Mouse (Mus musculus): ENCODE data around the gene Rer1. TPM values are rescaled to one million over a fixed set of nuclear protein-coding genes. Genes with fewer than 3 reads are reported as not detected.

Rer1 gene
- polyA plus RNA-seq, 1 experiment = 82.5 TPM

GRCm38 (mm10) chr4:155066834-155067522 is 19.2 kb downstream of the Rer1 start, which contains the start of gene Pex10:
TSS of gene Pex10 (plus strand) at chr4:155067016.
- Histone ChIP-seq H3K9me3 (replicated peaks; ENCODE audit: control insufficient read depth, insufficient read depth, low read length, poor library complexity, severe bottlenecking) (no peaks in the 10 kb centered on the region), H3K27ac (ENCODE audit: insufficient read depth, low read length) (no peak within 1 kb of the TSS), H3K27me3 (ENCODE audit: control insufficient read depth, insufficient read depth, low read length, poor library complexity, severe bottlenecking) (no peaks in the 10 kb centered on the region), H3K4me1 (ENCODE audit: control insufficient read depth, insufficient read depth, low read length) (peaks cover 2% of the 10 kb centered on the region), H3K36me3 (ENCODE audit: control insufficient read depth, insufficient read depth, low read length, poor library complexity, severe bottlenecking) (peaks cover 21% of the 10 kb centered on the region), H3K4me3 (ENCODE audit: low read depth, low read length) (peak within 1 kb of the TSS; percentile 72), H3K9ac (ENCODE audit: low read depth, poor library complexity, severe bottlenecking) (peak within 1 kb of the TSS; percentile 67)
- no peak for TF ChIP-seq POLR2A (IDR thresholded peaks at IDR 0.05; ENCODE audit: insufficient read depth, low read length)
- no peak for TF ChIP-seq CTCF (IDR thresholded peaks at IDR 0.05; ENCODE audit: low read depth, low read length)
- no peak for TF ChIP-seq EP300 (IDR thresholded peaks at IDR 0.05; ENCODE audit: insufficient read depth, low read depth, low read length)

DNA sequence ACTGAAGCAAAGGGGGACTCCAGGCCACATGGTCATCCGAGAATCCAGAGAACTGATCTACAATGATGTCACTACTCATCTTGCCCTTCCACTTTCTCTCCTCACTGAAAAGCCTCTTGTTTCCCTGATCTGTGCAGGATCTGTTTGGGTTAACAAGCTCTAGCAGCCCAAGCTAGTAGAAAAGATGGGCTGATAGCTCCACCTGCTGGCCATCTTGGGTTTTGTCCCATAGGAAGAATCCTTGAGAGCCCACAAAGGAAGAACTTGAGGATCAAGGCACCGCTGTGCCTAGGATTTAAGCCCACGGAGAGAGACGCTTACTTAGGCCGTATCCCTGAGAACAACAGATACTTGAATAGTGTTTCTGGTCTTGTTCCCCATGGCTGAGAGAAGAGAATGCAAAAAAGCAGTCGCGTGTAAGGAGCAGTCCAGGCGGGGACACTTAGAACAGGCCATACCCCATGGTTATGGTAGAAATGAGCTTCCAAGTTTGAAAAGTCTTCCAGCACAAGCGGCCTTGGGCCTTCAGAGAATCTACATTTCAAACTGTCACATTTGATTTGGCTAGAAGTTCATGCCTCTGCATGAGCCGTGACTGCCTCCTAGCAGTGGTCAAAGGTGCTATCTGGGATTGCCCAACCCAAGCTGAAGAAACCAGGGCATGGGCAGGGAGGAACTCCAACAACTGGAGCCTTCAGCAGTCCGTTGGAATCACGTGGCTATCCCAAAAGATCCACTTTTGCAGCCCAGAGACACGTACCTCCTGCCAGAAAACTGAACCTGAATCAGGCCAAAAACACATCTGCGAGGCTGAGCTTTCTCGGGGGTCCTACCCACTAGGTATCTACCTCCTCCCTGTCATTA is 20.0 kb downstream of the Rer1 start:
- peaks cover 2% of the 10 kb centered on the region for H3K4me1 ChIP-seq (ENCODE audit: control insufficient read depth, insufficient read depth, low read length)
- peak; percentile 27 for TF ChIP-seq CTCF (IDR thresholded peaks at IDR 0.05; ENCODE audit: low read depth, low read length)
- TF ChIP-seq EP300 (IDR thresholded peaks at IDR 0.05; ENCODE audit: insufficient read depth, low read depth, low read length) = no peak
- no peaks in the 10 kb centered on the region for H3K9me3 ChIP-seq (replicated peaks; ENCODE audit: control insufficient read depth, insufficient read depth, low read length, poor library complexity, severe bottlenecking)
- no peak overlapping the region for H3K9ac ChIP-seq (ENCODE audit: low read depth, poor library complexity, severe bottlenecking)
- peak overlapping the region; percentile 60 for H3K4me3 ChIP-seq (ENCODE audit: low read depth, low read length)
- no peak overlapping the region for H3K27ac ChIP-seq (ENCODE audit: insufficient read depth, low read length)
- peaks cover 13% of the 10 kb centered on the region for H3K36me3 ChIP-seq (ENCODE audit: control insufficient read depth, insufficient read depth, low read length, poor library complexity, severe bottlenecking)
- no peaks in the 10 kb centered on the region for H3K27me3 ChIP-seq (ENCODE audit: control insufficient read depth, insufficient read depth, low read length, poor library complexity, severe bottlenecking)

DNA sequence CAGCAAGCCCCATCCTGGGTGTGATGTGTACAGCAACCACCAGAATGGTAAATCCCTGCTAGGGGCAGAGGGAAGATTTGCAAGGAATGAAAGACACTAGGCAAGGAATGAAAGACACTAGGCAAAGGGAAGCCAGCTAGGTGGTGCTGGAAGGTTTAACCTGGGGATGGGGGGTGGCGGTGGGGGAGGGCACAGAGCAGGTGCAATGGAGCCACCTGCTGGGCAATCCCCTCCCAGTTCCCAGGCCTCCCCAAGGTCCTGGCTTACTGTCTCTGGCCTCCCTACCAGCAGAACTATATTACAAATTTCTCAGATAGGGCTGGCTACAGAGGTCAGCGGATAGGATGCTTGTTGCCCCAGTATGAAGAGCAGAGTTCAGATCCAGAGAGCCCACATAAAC is 21.7 kb downstream of the Rer1 start:
- TF ChIP-seq EP300 (IDR thresholded peaks at IDR 0.05; ENCODE audit: insufficient read depth, low read depth, low read length) = no peak
- peak; percentile 52 for TF ChIP-seq CTCF (IDR thresholded peaks at IDR 0.05; ENCODE audit: low read depth, low read length)
- Histone ChIP-seq H3K27ac (ENCODE audit: insufficient read depth, low read length) (0 out of 2 replicates have a peak overlapping the region, but pooled peaks have one; percentile 17), H3K4me1 (ENCODE audit: control insufficient read depth, insufficient read depth, low read length) (peaks cover 2% of the 10 kb centered on the region), H3K9me3 (replicated peaks; ENCODE audit: control insufficient read depth, insufficient read depth, low read length, poor library complexity, severe bottlenecking) (no peaks in the 10 kb centered on the region), H3K4me3 (ENCODE audit: low read depth, low read length) (no peak overlapping the region), H3K36me3 (ENCODE audit: control insufficient read depth, insufficient read depth, low read length, poor library complexity, severe bottlenecking) (no peaks in the 10 kb centered on the region), H3K9ac (ENCODE audit: low read depth, poor library complexity, severe bottlenecking) (no peak overlapping the region), H3K27me3 (ENCODE audit: control insufficient read depth, insufficient read depth, low read length, poor library complexity, severe bottlenecking) (no peaks in the 10 kb centered on the region)

DNA sequence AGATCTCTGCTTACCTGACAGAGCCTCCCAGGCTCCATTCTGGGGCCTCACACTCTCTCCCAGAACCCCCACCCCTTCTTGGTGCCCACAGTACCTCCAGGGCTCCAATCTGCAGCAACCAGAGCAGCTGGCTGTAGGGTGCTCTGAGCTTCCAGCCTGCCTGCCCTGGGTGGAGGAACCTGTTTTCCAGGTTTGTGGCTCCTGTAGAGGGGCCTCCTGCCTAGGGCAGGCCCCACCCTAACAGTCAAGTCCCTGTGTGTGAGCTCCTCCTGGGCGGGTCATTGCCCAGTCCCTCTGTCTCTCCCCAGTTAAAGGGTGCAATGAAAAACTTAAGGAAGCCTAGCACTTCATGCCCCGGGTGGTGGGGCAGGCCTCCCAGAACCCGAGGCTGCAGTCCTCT is 22.3 kb downstream of the Rer1 start:
- Histone ChIP-seq H3K9me3 (replicated peaks; ENCODE audit: control insufficient read depth, insufficient read depth, low read length, poor library complexity, severe bottlenecking) (no peaks in the 10 kb centered on the region), H3K27ac (ENCODE audit: insufficient read depth, low read length) (no peak overlapping the region), H3K36me3 (ENCODE audit: control insufficient read depth, insufficient read depth, low read length, poor library complexity, severe bottlenecking) (no peaks in the 10 kb centered on the region), H3K9ac (ENCODE audit: low read depth, poor library complexity, severe bottlenecking) (no peak overlapping the region), H3K4me3 (ENCODE audit: low read depth, low read length) (no peak overlapping the region), H3K27me3 (ENCODE audit: control insufficient read depth, insufficient read depth, low read length, poor library complexity, severe bottlenecking) (no peaks in the 10 kb centered on the region), H3K4me1 (ENCODE audit: control insufficient read depth, insufficient read depth, low read length) (peaks cover 2% of the 10 kb centered on the region)
- TF ChIP-seq EP300 (IDR thresholded peaks at IDR 0.05; ENCODE audit: insufficient read depth, low read depth, low read length) (0 out of 2 replicates have a peak, but pooled peaks have one; percentile 60), POLR2A (IDR thresholded peaks at IDR 0.05; ENCODE audit: insufficient read depth, low read length) (no peak)

- H3K27ac ChIP-seq (ENCODE audit: insufficient read depth, low read length) = no peak overlapping the region
- H3K9me3 ChIP-seq (replicated peaks; ENCODE audit: control insufficient read depth, insufficient read depth, low read length, poor library complexity, severe bottlenecking) = no peaks in the 10 kb centered on the region
- H3K27me3 ChIP-seq (ENCODE audit: control insufficient read depth, insufficient read depth, low read length, poor library complexity, severe bottlenecking) = no peaks in the 10 kb centered on the region
- TF ChIP-seq POLR2A (IDR thresholded peaks at IDR 0.05; ENCODE audit: insufficient read depth, low read length) (no peak), CTCF (IDR thresholded peaks at IDR 0.05; ENCODE audit: low read depth, low read length) (no peak), EP300 (IDR thresholded peaks at IDR 0.05; ENCODE audit: insufficient read depth, low read depth, low read length) (no peak)
- no peak overlapping the region for H3K4me3 ChIP-seq (ENCODE audit: low read depth, low read length)
- no peaks in the 10 kb centered on the region for H3K36me3 ChIP-seq (ENCODE audit: control insufficient read depth, insufficient read depth, low read length, poor library complexity, severe bottlenecking)
- peaks cover 2% of the 10 kb centered on the region for H3K4me1 ChIP-seq (ENCODE audit: control insufficient read depth, insufficient read depth, low read length)
- no peak overlapping the region for H3K9ac ChIP-seq (ENCODE audit: low read depth, poor library complexity, severe bottlenecking)
These were observed 27.9 kb downstream of the Rer1 start for GRCm38 (mm10) chr4:155058325-155058724.

- H3K4me3 ChIP-seq (ENCODE audit: low read depth, low read length) = no peak within 1 kb of the TSS
- peaks cover 1% of the 10 kb centered on the region for H3K4me1 ChIP-seq (ENCODE audit: control insufficient read depth, insufficient read depth, low read length)
- H3K27ac ChIP-seq (ENCODE audit: insufficient read depth, low read length) = no peak within 1 kb of the TSS
- H3K9me3 ChIP-seq (replicated peaks; ENCODE audit: control insufficient read depth, insufficient read depth, low read length, poor library complexity, severe bottlenecking) = no peaks in the 10 kb centered on the region
- H3K9ac ChIP-seq (ENCODE audit: low read depth, poor library complexity, severe bottlenecking) = no peak within 1 kb of the TSS
- TF ChIP-seq CTCF (IDR thresholded peaks at IDR 0.05; ENCODE audit: low read depth, low read length) = no peak
- no peak for TF ChIP-seq POLR2A (IDR thresholded peaks at IDR 0.05; ENCODE audit: insufficient read depth, low read length)
- no peak for TF ChIP-seq EP300 (IDR thresholded peaks at IDR 0.05; ENCODE audit: insufficient read depth, low read depth, low read length)
- H3K36me3 ChIP-seq (ENCODE audit: control insufficient read depth, insufficient read depth, low read length, poor library complexity, severe bottlenecking) = no peaks in the 10 kb centered on the region
- H3K27me3 ChIP-seq (ENCODE audit: control insufficient read depth, insufficient read depth, low read length, poor library complexity, severe bottlenecking) = no peaks in the 10 kb centered on the region
These were observed 29.5 kb downstream of the Rer1 start, which contains the start of gene Plch2 for GRCm38 (mm10) chr4:155056724-155057123. TSS of gene Plch2 (minus strand) at chr4:155056784.
